Mouse (Mus musculus): Measurements from ENCODE around the gene Gucy1b1.

Gene Gucy1b1

DNA sequence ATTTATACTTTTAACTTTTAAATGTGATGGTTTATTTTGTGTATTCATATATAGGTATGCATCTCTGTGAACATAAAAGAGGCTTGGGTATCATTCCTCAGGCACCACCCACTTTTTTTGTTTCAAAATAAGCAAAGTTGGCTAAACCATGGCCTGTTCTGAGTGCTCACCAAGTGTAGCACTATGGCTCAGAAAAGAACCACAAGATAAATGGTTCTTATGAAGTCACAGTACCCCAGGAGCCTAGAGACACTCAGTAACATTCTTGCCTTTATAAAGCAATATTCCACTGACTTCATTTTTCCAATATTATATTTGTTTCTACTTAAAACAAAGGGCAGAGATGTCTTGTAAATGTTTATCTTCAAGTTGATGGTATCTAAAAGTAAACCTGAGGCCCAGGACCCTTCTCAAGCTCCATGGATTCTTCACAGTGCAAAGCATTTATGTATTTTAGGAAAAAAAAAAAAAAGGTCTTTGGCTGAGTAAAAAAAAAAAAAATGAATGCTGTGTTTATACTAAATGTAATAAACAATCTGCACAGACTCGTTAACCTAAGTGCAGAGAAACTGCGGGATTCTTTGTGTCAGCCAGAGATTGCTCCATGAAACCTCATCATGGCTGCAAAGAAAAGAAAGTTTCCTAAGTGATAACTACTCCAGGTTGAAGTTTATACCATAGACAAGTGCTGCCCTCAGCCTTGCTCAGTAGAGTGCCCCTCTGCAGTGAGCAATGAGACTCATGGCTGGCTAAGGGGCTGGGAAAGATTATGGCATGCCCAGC lies 38.0 kb downstream of the Gucy1b1 start:
- no peak for DNase-seq (ENCODE audit: low spot score in 2 of 2)

DNA sequence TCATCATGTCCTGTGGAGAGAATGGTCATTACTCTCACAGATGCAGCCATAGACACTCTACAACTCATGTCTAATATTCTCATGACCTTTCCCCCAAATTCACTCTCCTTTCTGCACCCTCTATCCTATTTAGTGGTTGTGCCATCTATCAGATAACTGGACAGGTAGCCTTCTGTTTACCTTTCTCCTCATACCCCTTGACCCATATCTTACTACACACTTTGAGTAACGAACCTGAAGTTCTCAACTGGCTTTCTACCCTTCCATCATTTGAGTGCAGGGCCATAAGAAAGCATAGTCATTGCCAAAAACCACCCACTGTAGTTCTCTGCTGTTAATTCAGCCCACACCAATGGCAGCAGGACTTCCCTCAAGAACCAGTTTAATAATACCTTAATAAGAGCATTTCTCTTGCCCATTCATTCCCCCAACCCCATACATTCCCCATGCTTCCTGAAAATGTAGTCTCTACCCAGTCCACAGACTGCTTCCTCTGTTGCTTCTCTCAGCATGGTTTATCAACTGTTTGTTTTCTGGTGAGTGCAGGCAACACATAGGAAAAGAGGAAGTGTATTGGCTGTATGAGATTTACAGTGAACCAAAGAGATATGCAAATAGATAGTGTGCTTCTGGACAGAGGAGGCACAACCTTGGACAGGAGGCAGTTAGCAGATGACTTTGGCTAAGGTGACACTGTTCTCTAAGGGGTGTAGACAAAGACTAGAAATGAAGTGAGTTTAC lies 44.3 kb downstream of the Gucy1b1 start:
- no peak for DNase-seq (ENCODE audit: low spot score in 2 of 2)

DNA sequence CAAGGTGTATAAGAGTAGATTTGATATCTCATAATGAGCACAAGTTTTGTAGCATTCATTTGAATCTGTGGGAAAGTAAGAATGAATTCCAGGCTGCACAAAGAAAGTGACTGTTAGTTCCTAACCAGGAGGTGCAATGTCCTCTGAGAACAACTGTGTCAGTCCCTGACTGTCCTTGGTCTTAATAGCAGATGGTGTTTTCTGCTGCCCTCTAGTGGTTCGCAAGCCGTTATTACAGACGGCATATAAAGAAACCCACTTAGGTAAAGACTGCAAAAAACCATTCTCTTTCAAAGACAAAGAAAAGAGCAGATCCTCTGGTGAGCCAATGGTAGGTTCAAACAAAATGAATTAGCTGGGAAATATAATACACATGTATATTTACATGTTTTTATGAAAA lies 45.3 kb downstream of the Gucy1b1 start:
- DNase-seq (ENCODE audit: low spot score in 2 of 2) = no peak

DNA sequence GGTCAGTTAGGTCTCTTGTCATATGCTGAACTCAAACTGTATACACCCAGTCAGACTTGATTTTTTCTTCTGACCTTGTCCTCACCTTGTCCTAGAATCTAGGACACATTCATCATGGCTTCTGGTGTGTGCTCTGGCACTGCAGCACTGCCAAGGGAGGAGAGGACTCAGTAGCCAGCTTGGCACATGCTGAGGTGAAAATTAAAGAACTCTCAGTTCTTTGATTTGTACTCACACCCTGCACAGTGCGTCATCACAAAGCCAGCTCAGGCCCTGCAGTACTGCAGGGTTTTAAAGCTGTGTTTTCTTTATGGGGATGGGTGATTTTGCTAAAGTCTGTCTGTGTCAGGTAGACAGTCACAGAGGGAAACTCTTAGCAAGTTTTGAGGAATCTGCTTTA lies 47.2 kb downstream of the Gucy1b1 start:
- no peak for DNase-seq (ENCODE audit: low spot score in 2 of 2)

DNA sequence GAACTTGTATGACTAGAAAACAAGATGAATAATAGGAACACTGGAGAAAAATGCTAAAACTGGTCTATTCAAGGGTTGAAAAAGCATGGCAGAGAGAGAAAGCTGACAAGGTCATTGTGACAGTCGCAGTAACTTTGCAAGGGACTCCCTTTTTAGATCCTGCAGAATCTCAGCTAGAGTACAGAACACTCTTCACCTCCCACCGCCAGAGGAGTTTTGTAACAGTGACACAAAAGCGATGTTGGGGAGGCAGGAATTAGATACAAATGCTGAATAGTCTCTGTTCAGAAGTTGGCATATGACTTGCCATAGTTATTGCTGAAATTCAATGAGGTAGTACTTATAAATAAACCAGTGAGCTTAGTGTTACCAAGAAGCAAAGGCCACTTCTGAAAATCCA lies 51.4 kb downstream of the Gucy1b1 start:
- DNase-seq (ENCODE audit: low spot score in 2 of 2) = no peak

DNA sequence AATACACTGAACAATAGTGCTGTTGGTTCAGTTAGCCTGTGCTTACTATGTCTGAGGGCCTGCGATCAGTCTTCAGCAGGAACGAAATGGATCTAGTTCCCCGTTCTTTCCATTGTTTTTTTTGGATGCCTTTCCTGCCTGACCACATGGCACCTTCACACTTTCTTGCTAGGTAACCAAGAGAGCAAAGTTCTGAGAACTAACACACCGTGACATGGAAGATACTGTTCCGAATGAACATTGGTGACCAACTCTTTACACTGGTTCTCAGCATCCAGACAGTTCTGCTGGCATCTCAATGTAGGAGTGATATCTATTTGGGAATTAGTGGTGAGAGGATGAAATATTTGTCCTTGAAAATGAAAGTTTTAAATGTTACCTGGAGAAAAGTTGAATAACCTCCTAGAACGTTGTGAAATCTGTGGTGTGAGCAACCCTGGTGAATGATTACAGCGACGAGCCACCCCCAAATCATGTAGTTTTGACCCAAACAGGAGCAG lies 52.0 kb downstream of the Gucy1b1 start:
- no peak for DNase-seq (ENCODE audit: low spot score in 2 of 2)

DNA sequence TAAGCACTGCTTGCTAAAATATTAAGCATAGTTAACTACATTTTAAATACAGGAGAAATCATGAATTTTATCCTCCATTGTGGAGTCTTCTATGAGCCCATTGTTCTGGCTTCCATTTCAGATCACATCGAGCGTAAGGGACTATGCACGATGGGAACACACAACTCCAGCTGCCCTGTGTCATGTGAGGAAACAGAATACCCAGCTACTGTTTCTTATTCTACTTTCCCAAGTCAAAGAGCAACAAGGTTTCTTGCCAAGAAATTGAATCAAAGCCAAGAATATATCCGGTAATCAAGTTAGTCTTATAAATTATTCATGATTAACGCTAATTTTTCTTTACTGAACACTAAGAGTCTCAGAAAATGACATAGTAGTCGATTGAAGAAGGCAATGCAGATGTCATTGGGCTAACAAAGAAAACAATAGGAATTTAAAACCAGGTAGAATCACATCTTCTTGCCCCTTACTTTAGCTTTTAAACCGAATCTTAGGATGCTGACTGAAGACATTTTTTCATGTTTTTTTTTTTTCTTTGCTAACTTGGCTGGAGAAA lies 60.3 kb downstream of the Gucy1b1 start:
- DNase-seq (ENCODE audit: low spot score in 2 of 2) = no peak

DNA sequence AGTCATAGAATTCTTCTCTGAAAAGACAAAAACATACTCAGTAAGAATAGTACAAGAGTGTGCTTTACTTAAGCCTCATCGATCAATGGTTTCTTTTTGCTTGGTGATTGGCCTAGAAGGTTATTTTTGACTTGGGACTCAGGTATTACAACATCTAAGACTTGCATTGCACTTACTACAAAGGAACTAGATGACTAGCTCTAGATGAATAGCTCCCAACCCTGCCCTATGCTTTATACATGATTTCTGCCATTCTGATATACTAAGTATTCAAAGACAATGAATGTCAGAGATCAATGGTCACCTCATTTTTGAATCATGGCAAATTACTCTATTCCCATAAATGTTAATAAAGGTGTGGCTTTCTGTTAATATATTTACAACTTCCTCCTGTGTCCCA lies 67.5 kb downstream of the Gucy1b1 start:
- DNase-seq (ENCODE audit: low spot score in 2 of 2) = no peak

DNA sequence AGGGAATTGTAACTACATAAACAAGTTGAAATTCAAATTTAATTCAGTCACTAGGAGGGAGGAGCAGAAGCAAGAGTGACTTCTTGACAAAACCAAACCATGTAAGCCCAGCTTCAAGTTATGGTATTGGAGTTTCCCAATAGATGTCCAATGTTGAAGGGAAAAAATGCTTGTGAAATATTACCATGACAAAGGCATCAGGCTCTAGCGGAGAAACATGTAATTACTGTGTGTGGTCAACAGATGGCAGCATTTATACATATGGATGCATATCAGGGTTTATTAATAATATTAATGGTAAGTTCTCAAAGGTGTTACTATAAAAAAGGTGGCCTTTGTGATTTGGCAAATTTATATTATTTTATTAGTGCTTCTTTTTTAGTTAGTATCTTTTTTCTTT lies 78.5 kb downstream of the Gucy1b1 start:
- no peak for DNase-seq (ENCODE audit: low spot score in 2 of 2)

DNA sequence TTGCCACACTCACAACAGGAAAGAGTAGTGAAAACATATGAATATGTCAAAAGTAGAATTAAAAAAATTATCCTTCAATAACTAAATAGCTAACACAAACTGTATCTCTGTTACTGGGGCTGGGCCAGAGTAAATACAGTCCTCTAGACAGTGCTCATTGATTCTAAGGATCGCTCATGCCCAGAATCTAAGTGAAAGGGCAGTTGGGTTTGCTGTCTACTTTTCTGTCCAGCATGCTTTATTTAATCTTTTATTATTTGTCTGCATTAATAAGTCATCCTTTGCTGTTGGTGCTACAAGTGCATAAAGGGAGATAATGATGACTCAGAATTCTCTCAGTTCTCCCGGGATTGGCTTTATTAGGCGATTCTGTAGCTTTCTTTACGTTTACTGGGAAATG lies 79.1 kb downstream of the Gucy1b1 start:
- DNase-seq (ENCODE audit: low spot score in 2 of 2) = no peak

DNA sequence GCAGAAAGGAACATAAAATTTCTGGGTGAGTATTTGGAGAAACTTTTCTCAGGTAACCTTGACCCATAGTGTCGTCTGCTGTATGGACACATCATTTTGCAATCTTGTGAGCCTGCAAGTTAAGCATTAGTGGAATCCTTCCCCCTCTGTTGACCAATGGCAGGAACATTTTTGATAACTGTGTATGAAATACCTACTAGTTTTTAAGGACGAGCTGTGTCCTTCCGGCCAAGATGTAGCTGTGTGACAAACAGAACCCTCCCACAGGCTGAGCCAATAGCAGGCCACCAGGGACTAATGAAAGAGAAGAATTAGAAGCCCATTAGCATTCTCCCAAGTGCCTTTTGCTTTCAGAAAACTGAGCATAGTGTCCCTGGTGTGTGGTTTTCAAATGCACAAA lies 84.0 kb downstream of the Gucy1b1 start:
- no peak for DNase-seq (ENCODE audit: low spot score in 2 of 2)

DNA sequence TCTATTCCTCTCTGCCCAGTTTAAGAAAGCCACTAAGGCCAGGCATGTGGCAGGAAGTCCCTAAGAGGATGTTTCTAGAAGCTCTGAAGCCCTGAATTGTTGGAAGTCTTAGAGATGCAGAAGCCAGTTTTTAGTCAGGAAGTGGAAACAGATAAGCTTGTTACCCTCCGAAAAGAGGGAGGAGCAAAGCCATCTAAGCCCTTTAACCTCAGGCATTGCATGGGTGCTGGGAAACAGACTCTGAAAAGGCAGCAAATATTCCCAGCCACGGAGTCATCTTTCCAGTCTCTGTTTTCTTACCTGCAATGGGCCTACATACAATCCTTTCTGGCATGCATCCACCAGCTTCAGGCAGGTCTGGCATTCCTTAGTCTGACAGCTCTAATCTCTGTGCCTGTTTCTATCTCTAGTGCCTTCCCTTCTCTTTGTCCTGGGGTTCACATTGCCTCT lies 84.8 kb downstream of the Gucy1b1 start:
- DNase-seq (ENCODE audit: low spot score in 2 of 2) = no peak

DNA sequence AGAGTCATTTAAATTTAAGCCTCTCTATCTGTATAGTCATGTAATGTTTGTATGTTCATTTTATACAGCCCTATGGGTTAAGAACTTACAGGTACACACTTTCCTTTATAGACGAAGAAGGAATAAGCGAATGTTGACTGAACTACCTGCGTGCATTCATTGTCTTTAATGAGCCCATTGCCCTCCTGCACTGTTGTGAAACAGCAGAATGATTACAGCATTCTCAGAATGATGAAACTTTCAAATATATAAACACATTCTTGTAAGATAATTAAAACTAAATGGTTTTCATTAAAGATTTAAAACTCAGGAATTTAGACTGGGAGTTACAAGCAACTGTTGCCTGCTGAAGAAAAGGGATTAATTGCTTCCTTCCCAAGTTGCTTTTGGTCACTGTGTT lies 86.9 kb downstream of the Gucy1b1 start:
- DNase-seq (ENCODE audit: low spot score in 2 of 2) = no peak

DNA sequence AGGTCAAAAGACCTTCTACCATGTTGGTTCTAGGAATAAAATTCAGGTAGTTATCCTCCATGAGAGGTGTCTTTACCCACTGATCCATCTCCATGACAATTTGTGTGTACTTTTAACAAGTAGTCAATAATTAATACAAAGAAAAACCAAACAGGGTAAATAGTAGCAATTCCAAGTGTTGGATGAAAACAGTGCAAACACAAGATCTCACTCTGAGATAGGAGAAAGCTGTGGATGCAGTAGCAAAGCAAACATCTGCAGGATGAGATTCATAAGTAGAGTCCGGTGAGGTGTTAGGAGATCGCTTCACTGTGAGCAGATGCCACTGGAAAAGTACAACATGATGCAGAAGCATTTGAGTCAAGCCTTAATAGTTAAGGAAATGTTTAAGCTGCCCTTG lies 88.4 kb downstream of the Gucy1b1 start:
- DNase-seq (ENCODE audit: low spot score in 2 of 2) = no peak

DNA sequence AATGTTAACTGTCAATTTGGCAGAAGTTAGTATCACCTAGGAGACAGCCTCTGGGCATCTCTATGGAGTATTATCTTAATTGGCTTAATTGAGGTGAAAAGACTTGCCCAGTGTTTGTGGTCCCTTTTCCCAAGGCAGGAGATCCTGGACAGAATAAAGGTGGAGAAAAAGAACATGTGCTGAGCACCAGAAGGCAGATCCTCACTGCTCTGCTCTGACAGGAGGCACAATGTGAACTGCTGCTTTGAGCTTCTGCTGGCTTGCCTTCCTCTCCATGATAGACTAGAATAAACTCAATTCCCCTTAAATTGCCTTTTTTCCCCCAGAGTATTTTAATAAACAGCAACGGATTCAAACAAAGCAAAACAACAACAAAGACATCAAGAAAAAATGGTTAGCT lies 89.4 kb downstream of the Gucy1b1 start:
- no peak for DNase-seq (ENCODE audit: low spot score in 2 of 2)

DNA sequence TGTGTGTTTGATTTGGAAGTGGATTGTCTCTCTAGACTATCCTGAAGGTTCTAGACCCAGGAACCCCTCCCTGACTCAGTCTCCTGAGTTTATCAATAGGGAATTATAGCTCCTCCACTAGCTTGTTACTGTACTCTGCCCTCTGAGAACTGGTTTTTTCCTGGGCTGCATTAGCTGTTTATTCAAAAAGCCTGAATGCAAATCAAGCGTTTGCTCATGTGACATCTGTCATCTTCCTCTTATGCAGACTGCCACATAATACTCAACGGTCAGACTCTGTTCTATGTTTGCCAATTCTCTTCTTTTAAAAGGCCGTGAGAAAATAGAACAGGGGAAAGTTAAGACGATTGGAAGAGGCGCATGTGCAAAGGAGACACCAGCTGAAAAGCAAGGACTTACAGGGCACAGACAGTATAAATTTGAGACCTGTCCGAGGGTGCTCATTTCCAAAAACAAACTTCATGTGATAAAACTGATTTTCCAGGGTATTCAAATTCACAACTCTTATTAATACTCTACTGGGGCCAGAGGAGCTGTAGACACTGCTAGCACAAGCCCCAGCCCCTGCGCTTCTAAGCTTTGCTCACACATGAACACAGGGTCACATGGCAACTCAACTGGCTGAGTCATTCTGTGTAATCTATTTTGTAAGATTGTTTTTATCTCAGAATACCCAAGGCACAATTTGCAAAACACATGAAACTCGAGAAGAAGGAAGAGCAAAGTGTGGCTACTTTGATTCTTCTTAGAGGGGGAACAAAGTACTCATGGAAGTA lies 91.2 kb downstream of the Gucy1b1 start:
- no peak for DNase-seq (ENCODE audit: low spot score in 2 of 2)

Data from frontal cortex, postnatal 10 days (tissue).